Comparison of ENCODE assay signal across 16 mouse cellular contexts in the genomic region with DNA sequence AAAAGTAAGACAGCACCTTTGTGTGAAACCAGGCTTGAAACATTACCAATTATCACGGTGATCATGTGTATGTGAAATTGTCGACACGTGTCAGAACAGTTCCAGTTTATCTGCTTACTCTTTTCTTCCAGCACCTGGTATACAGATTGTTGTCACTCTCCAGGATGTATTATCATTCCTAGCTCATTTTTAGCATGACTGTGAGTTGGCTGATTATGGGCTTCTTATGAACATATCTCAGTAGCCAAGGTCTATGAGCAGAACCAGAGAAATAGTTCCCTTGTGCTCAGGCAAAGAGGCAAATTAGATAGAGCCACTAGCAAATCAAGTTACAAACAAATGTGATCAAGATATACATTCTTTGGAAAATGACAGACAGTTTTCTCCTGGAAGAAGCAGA.
"Had no signal": no experiment of that assay in that cellular context is flagged by ENCODE, and none has a peak within 500 bp of the region (broad histone marks: within the 10 kb centered on the region; RNA-seq: fewer than 3 reads in every experiment).

No protein-coding gene starts in this region.

- H3K4me1 ChIP-seq: limb, embryonic 10.5 days; limb, embryonic 13.5 days; midbrain, embryonic 12.5 days; midbrain, embryonic 15.5 days had no signal

- H3K9ac ChIP-seq: limb, embryonic 13.5 days; lung, embryonic 14.5 days; midbrain, embryonic 12.5 days; midbrain, embryonic 15.5 days had no signal

- H3K27ac ChIP-seq: kidney, postnatal 0 days; layer of hippocampus, adult 2 months; limb, embryonic 10.5 days; limb, embryonic 13.5 days; macrophage; midbrain, embryonic 12.5 days; midbrain, embryonic 15.5 days; stomach, postnatal 0 days had no signal

- DNase-seq: kidney, adult 18-20 months; kidney, postnatal 25 days; layer of hippocampus, adult 9-11 months; lung, embryonic 14.5 days; thymus, postnatal 25 days had no signal

- H3K36me3 ChIP-seq: limb, embryonic 10.5 days; limb, embryonic 13.5 days; midbrain, embryonic 12.5 days; midbrain, embryonic 15.5 days had no signal

- H3K4me2 ChIP-seq: limb, embryonic 13.5 days; lung, embryonic 14.5 days; midbrain, embryonic 12.5 days; midbrain, embryonic 15.5 days had no signal

- ATAC-seq: intestine, embryonic 16.5 days; lung, postnatal 0 days; midbrain, embryonic 15.5 days had no signal

- H3K4me3 ChIP-seq: layer of hippocampus, adult 2 months; limb, embryonic 10.5 days; limb, embryonic 13.5 days; midbrain, embryonic 12.5 days; midbrain, embryonic 15.5 days; myocyte had no signal

- H3K9me3 ChIP-seq: limb, embryonic 10.5 days; limb, embryonic 13.5 days; midbrain, embryonic 12.5 days; midbrain, embryonic 15.5 days had no signal

- H3K27me3 ChIP-seq: limb, embryonic 13.5 days; midbrain, embryonic 12.5 days; midbrain, embryonic 15.5 days had no signal
